Mouse (Mus musculus): Measurements from ENCODE around the gene Prkcsh. TPM values are rescaled to one million over a fixed set of nuclear protein-coding genes. Genes with fewer than 3 reads are reported as not detected.
A peak's percentile ranks its signal among the peaks of the same experiment; 100 is the strongest.

Prkcsh gene
- polyA plus RNA-seq, 1 experiment, result 35.2 TPM

- WGBS, result 90% methylated on average over 9 of the region's 9 CpGs
Observed at GRCm38 (mm10) chr9:21960135-21960534, 42.5 kb upstream of the Prkcsh start.

DNA sequence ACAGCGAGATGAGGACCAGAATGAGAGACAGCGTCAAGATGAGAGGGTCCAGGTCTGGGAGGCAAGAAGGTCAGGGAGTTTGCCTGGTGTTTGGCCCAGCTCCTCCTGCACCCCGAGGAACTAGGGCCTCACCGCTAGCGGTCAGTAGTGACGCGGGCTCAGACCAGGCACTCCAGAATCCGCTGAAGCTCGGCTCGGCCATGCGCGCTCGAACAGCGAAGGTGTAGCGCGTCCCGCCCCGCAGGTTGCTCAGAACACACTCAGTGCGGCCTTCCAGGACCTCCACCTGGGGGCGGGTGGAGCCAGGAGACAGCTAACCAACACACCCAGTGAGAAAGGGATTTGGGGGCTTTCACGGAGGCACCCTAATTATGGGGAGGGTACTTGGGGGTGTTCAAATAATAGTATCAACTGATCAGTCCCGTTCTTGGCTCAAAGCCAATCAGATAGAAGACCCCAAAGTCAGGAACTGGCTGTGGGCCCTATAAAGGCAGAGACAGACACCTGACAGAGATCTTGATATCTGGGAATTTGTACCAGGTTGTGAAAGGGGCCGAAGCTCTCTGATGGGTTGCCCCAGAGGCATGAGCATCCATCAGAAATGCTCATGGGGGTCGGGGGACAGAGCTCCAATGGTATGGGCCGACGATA lies 41.9 kb upstream of the Prkcsh start:
- Histone ChIP-seq H3K27ac (ENCODE audit: control insufficient read depth, insufficient read depth, low read depth, low read length, poor library complexity) (no peak overlapping the region), H3K4me3 (replicated peaks; ENCODE audit: control insufficient read depth, low read depth, low read length) (no peak overlapping the region), H3K4me1 (ENCODE audit: control insufficient read depth, insufficient read depth, low read length) (no peaks in the 10 kb centered on the region; the same call in 1 of the 2 replicates)
- no peak for TF ChIP-seq CTCF (IDR thresholded peaks at IDR 0.05; ENCODE audit: control insufficient read depth, insufficient read depth, low read length)
- TF ChIP-seq POLR2A (IDR thresholded peaks at IDR 0.05; ENCODE audit: borderline replicate concordance, control insufficient read depth, low read depth, low read length), result no peak
- WGBS, result 82% methylated on average over 26 of the region's 26 CpGs

More at GRCm38 (mm10) chr9:21960135-21960534, 42.5 kb upstream of the Prkcsh start:
- Histone ChIP-seq H3K4me1 (ENCODE audit: control insufficient read depth, insufficient read depth, low read length) (no peaks in the 10 kb centered on the region; the same call in 1 of the 2 replicates), H3K27ac (ENCODE audit: control insufficient read depth, insufficient read depth, low read depth, low read length, poor library complexity) (no peak overlapping the region), H3K4me3 (replicated peaks; ENCODE audit: control insufficient read depth, low read depth, low read length) (no peak overlapping the region)
- no peak for TF ChIP-seq CTCF (IDR thresholded peaks at IDR 0.05; ENCODE audit: control insufficient read depth, insufficient read depth, low read length)
- TF ChIP-seq POLR2A (IDR thresholded peaks at IDR 0.05; ENCODE audit: borderline replicate concordance, control insufficient read depth, low read depth, low read length), result no peak

- Histone ChIP-seq H3K27ac (ENCODE audit: control insufficient read depth, insufficient read depth, low read depth, low read length, poor library complexity) (peak overlapping the region; percentile 75; the same call in 1 of the 2 replicates), H3K4me1 (ENCODE audit: control insufficient read depth, insufficient read depth, low read length) (no peaks in the 10 kb centered on the region; the same call in 1 of the 2 replicates), H3K4me3 (replicated peaks; ENCODE audit: control insufficient read depth, low read depth, low read length) (peak overlapping the region; percentile 67)
- WGBS, result 4% methylated on average over 35 of the region's 35 CpGs
- TF ChIP-seq CTCF (IDR thresholded peaks at IDR 0.05; ENCODE audit: control insufficient read depth, insufficient read depth, low read length) (no peak), POLR2A (IDR thresholded peaks at IDR 0.05; ENCODE audit: borderline replicate concordance, control insufficient read depth, low read depth, low read length) (no peak; the same call in 1 of the 2 replicates)
Observed at GRCm38 (mm10) chr9:21961366-21961980, 41.1 kb upstream of the Prkcsh start.

DNA sequence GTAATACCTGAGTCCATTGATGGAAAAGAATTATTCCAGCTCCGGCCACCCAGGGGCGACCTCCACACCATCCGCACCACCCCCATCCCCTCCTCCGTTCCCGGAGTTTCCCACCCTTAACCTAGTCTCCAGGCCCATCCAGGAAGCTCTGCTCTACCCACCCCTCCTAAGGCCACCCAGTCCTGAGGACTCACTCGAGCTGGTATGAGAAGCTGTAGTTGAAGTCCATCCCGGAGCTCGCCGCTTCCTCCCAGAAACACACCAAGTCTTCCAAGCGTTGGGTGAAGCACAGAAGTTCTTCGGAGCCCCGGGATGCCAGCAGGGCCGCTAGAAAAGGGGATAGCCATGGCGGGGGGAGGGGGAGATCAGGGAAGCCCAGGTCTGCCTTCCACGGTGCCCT lies 40.6 kb upstream of the Prkcsh start:
- H3K27ac ChIP-seq (ENCODE audit: control insufficient read depth, insufficient read depth, low read depth, low read length, poor library complexity), result peak overlapping the region; percentile 75
- WGBS, result 3% methylated on average over 15 of the region's 15 CpGs
- H3K4me3 ChIP-seq (replicated peaks; ENCODE audit: control insufficient read depth, low read depth, low read length), result peak overlapping the region; percentile 67
- H3K4me1 ChIP-seq (ENCODE audit: control insufficient read depth, insufficient read depth, low read length), result no peaks in the 10 kb centered on the region; the same call in 1 of the 2 replicates
- TF ChIP-seq POLR2A (IDR thresholded peaks at IDR 0.05; ENCODE audit: borderline replicate concordance, control insufficient read depth, low read depth, low read length) (no peak), CTCF (IDR thresholded peaks at IDR 0.05; ENCODE audit: control insufficient read depth, insufficient read depth, low read length) (no peak)

GRCm38 (mm10) chr9:21962416-21963059 lies 40.1 kb upstream of the Prkcsh start:
- TF ChIP-seq POLR2A (IDR thresholded peaks at IDR 0.05; ENCODE audit: borderline replicate concordance, control insufficient read depth, low read depth, low read length), result peak; percentile 75
- TF ChIP-seq CTCF (IDR thresholded peaks at IDR 0.05; ENCODE audit: control insufficient read depth, insufficient read depth, low read length), result no peak
- 5% methylated on average over 34 of the region's 34 CpGs for WGBS
- peak overlapping the region; percentile 75 for H3K27ac ChIP-seq (ENCODE audit: control insufficient read depth, insufficient read depth, low read depth, low read length, poor library complexity)
- H3K4me1 ChIP-seq (ENCODE audit: control insufficient read depth, insufficient read depth, low read length), result no peaks in the 10 kb centered on the region; the same call in 1 of the 2 replicates
- peak overlapping the region; percentile 67 for H3K4me3 ChIP-seq (replicated peaks; ENCODE audit: control insufficient read depth, low read depth, low read length)

GRCm38 (mm10) chr9:21963417-21963816 lies 39.2 kb upstream of the Prkcsh start, which contains the start of gene Epor:
Gene Epor (minus strand): TSS chr9:21963506.
- Histone ChIP-seq H3K4me1 (ENCODE audit: control insufficient read depth, insufficient read depth, low read length) (no peaks in the 10 kb centered on the region; the same call in 1 of the 2 replicates), H3K4me3 (replicated peaks; ENCODE audit: control insufficient read depth, low read depth, low read length) (peak within 1 kb of the TSS; percentile 67), H3K27ac (ENCODE audit: control insufficient read depth, insufficient read depth, low read depth, low read length, poor library complexity) (peak within 1 kb of the TSS; percentile 55)
- 27% methylated on average over 8 of the region's 8 CpGs for WGBS
- TF ChIP-seq POLR2A (IDR thresholded peaks at IDR 0.05; ENCODE audit: borderline replicate concordance, control insufficient read depth, low read depth, low read length), result peak; percentile 70; the same call in 1 of the 2 replicates
- no peak for TF ChIP-seq CTCF (IDR thresholded peaks at IDR 0.05; ENCODE audit: control insufficient read depth, insufficient read depth, low read length)

GRCm38 (mm10) chr9:21968883-21969282 lies 33.7 kb upstream of the Prkcsh start:
- 15% methylated on average over 6 of the region's 6 CpGs for WGBS
- Histone ChIP-seq H3K27ac (ENCODE audit: control insufficient read depth, insufficient read depth, low read depth, low read length, poor library complexity) (no peak overlapping the region), H3K4me1 (ENCODE audit: control insufficient read depth, insufficient read depth, low read length) (no peaks in the 10 kb centered on the region; the same call in 1 of the 2 replicates), H3K4me3 (replicated peaks; ENCODE audit: control insufficient read depth, low read depth, low read length) (no peak overlapping the region)
- TF ChIP-seq POLR2A (IDR thresholded peaks at IDR 0.05; ENCODE audit: borderline replicate concordance, control insufficient read depth, low read depth, low read length), result no peak
- no peak for TF ChIP-seq CTCF (IDR thresholded peaks at IDR 0.05; ENCODE audit: control insufficient read depth, insufficient read depth, low read length)

DNA sequence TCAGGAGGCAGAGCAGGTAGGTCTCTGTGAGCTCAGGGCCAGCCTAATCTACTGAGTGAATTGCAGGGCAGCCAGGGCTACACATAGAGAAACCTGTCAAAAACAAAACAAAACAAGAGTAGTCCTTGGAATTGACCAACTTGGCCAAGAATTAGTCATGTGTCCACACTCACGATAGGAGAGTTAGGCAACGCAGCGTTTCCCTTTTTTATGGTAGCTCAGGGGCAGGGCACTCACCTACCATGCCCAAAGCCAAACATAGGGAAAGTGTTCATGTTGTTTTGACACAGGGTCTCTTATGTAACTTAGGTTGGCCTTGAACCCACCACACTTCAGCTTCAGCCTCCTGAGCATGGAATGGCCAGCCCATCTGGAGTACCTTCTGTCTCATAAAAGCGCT lies 33.3 kb upstream of the Prkcsh start:
- H3K4me3 ChIP-seq (replicated peaks; ENCODE audit: control insufficient read depth, low read depth, low read length), result no peak overlapping the region
- no peaks in the 10 kb centered on the region; the same call in 1 of the 2 replicates for H3K4me1 ChIP-seq (ENCODE audit: control insufficient read depth, insufficient read depth, low read length)
- 50% methylated on average over 4 of the region's 4 CpGs for WGBS
- no peak for TF ChIP-seq POLR2A (IDR thresholded peaks at IDR 0.05; ENCODE audit: borderline replicate concordance, control insufficient read depth, low read depth, low read length)
- no peak for TF ChIP-seq CTCF (IDR thresholded peaks at IDR 0.05; ENCODE audit: control insufficient read depth, insufficient read depth, low read length)
- H3K27ac ChIP-seq (ENCODE audit: control insufficient read depth, insufficient read depth, low read depth, low read length, poor library complexity), result no peak overlapping the region
